Mouse (Mus musculus): ENCODE results near the gene Arrdc5.

DNA sequence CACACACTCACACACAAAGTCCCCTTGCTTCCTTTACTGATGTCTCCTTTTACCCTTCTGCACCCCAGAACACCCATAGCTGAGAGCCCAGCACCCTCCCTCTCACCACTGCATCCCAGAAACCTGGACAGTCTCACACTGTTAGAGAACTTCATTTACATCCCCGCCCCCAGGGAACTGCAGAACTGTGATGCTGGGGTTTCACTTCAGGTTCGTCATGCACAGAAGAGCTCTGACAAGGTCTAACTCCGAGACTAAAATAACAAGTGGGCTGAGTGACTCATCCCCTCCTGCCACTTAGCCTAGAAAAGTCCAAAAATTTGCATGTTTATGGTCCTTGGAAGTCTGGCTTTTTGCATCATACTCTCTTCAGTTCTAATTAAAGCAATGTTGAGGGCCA lies 33.8 kb downstream of the Arrdc5 start:
- no peak for TF ChIP-seq CTCF (IDR thresholded peaks at IDR 0.05; ENCODE audit: extremely low read depth, insufficient read depth, insufficient read length, insufficient replicate concordance)
- TF ChIP-seq POLR2A (IDR thresholded peaks at IDR 0.05; ENCODE audit: low read depth, low read length), result no peak

Data from spleen, adult 2 months (tissue).